Mouse (Mus musculus) right cerebral cortex, adult 18-20 months (tissue): ENCODE measurements at regions not wholly inside any gene's neighbourhood (a gene's known extent, or its start where the extent isn't known, plus 50 kb on each side); places are given as distances from the start of the nearest gene placed in this dataset.

Experiments used
- DNase-seq: peaks from one replicate; pipeline ENCODE4 v3.0.0; 2022; ENCODE audit warnings: mixed read lengths

- peak; percentile 33 for DNase-seq
Observed at GRCm38 (mm10) chrX:158544021-158544420, 500.9 kb upstream of the Cnksr2 start.

- no peak for DNase-seq
Observed at GRCm38 (mm10) chrX:158577856-158578255, 534.8 kb upstream of the Cnksr2 start.

DNA sequence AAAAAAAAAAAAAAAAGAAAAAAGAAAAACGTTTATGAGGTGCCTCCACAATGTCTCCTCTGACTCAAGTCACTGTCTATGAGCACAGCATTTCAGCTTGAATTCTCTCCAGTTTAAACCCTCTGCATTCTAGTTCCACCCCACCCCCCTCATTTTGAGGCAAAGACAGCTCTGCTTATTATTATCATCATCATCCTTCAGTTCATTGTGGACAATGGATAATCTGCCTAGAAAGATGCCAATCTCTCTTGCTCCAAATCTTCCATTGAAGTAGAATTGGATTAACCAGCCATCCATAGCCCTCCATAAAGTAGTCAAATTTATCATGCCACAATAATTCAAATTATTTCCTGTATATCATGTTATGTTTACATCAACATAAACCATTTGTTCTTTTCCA, 570.0 kb upstream of the Cnksr2 start:
- DNase-seq = no peak

DNA sequence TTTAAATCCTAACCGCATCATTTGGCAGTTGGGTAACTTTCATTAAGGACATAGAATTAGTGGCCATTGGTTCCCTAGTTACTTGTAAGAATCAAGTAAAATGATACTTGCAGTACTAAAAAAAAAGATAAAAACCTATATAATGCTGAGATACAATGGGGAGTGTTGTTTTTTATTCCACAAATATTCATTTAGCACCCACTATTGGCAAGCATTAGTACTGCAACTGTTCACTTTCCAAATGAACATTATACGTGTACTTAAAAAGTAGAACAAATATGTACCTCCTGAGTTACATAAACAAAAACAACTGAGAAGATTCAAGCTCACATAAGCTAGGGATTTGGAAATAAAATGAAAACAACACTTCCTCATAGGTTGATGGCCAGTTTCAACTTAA, 570.5 kb upstream of the Cnksr2 start:
- no peak for DNase-seq

GRCm38 (mm10) chrX:158614029-158614428, 570.9 kb upstream of the Cnksr2 start:
- peak; percentile 47 for DNase-seq

GRCm38 (mm10) chrX:158614452-158614851, 571.4 kb upstream of the Cnksr2 start:
- peak; percentile 1 for DNase-seq

DNA sequence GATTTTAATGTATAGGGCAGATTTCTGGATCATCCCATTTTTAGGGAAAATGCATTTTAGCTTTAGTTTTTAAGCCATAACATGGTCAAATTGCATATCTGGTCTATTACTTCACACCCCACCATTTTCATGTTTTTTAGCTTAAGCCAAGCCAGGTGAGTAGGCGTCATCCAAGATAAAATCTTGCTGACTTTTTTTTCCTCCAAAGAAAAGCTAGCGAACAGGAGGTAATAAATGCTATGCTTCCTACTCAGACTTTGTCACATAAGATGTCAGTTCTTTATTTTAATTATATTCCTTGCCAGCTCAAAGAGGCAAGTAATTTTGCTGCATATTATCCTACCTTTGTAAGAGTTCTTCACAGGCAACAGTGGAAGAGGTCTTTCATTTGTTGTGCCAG, 572.0 kb upstream of the Cnksr2 start:
- no peak for DNase-seq

DNA sequence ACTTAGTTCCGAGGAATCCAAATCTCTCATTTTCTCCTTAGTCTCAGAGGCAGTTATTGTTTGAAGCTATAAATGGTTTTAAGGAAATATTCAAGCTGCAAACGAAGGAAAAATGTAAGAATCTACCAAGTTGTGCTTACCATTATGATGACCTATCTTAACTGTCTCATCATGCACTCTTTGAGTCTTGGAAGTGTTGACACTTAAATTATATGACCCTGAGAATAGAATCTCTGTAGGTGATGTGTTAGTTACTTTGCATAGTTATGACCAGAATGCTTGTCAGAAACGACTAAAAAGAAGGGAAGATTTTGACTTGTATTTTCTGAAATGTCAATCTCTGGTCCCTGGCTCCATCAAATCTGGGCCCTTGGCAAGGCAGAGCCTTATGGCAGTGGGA, 582.7 kb upstream of the Rps6ka3 start:
- DNase-seq = no peak

- no peak for DNase-seq
Observed at GRCm38 (mm10) chrX:158632406-158632805, 577.7 kb upstream of the Rps6ka3 start.

DNA sequence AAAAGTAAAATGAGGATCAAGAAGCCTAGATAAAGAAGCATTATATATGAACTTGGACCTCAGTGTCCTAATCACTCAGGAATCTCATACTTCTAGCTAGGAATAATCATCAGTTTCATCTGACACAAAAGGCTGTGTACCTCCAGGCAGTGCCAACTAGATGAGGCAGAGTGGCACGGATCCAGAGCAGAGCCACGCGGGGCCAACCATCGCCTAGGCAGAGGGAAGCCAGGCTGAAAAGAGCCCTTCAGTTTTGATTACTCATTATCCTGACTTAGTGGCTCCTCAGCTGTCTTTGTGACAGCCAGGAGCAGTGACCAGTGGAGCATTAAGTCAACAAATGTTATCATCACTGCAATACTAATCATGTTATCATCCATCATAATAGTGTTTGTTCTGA, 557.9 kb upstream of the Rps6ka3 start:
- no peak for DNase-seq

DNA sequence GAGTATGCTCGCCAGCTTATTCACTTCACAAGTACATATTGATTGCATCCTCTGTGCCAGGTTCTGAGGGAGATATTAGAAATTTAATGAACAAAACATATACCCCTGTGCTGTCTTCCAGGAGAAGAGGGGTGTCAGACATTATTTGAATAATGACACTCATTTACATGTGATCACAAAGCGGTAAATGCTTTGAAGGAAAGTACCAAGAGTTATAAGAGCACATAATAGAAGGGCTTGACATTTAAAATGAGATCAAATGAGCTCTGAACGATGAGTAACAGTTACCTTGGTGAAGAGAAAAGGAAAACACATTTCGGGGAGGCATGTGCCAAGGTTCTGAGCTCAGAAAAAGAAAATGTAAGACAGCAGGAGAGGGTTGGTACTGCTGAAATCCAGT, 553.9 kb upstream of the Rps6ka3 start:
- no peak for DNase-seq

DNA sequence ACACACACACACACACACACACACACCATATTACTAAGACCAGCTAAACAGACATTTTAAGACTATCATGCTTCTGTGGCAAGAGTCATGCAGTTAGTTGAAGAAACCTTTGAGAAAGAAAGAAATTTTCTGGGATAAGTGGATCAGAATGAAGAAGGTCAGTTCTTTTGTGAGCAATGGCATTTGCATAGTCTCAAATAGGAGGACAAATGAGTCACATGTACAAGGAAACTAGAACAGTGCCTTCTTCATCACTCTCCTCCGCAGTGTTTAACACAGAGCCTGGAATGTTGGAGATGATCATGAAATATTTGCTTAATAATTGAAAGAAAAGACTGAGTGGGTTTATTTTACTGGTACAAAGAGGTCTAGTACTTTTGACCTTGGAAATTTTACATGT, 515.9 kb upstream of the Rps6ka3 start:
- no peak for DNase-seq

GRCm38 (mm10) chrX:158703411-158703810, 506.7 kb upstream of the Rps6ka3 start:
- DNase-seq = no peak

DNA sequence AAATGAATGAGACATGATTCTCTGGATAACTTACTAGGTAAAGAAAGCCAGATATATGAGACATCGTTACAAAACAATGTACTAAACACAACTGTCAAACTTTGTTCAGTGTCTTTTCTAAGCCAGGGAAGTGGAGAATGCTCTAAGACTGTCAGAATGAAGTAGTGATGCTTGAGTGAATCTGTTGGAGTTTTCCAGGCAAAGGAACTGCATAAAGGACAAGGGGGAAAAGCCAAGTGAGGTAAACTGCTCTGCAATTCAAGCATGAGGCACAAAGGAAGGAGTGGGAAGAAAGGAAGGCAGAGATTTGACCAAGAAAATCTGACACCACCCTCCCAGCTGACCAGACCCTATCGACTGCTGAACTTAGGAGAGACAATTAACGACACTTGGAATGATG, 500.3 kb upstream of the Rps6ka3 start:
- DNase-seq = no peak

DNA sequence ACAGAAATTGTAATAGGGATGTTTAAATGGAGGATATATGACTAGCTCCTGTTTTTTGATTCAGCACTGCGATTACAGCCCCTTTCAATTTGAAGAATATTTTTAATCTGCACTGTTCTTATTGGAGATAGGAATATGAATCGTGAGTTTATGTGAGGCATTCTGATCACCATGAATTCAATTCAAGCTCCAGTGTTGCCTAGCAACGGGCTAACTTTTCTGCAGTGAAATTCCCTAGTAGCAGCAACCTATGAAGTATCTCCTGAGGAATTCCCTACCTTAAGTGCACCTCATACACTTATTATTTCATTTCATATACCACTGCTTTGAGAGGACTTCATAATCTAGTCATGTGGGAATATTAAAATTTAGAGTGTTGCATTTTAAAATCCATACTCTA, 465.4 kb upstream of the Rps6ka3 start:
- peak; percentile 31 for DNase-seq

DNA sequence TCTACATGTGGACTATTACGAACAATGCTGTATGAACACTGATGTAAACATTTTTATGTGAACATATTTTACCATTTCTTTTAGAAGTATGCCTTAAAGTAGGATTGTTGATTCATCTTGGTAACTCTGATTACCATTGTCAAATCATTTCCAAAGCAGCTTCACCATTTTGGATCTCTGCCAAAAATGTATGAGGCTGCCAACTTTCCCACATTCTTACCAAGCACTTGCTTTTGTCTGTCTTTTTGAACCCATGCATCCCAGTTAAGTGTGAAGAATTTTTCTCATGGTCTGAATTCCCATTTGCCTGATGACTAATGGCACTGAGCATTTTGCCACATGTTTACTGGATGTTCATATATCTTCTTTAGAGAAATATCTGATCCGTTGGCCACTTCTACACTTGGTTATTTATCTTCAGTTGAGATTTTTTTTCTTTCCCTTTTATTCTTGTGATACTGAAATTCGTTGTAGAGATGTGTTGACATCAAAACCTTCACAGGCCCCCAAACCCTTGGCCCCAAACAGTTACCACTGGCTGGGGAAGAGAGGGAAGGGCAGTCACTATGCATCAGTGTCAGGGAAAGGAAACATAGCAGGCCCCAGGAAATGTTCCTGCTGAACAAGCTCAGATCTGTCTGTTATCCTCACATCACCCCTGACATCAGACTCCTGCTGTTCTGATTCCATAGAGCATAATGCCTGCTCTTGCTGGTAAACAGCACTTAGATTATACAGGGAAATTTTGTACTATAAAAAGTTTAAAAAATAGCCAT, 464.2 kb upstream of the Rps6ka3 start:
- no peak for DNase-seq
